Mouse (Mus musculus) forebrain, embryonic 15.5 days (tissue): ENCODE results near the gene Mrps26. TPM values are rescaled to one million over a fixed set of nuclear protein-coding genes. Genes with fewer than 3 reads are reported as not detected.
A peak's percentile ranks its signal among the peaks of the same experiment; 100 is the strongest.

ENCODE experiments used
- ATAC-seq: fragments of 200-750 bp; cut with Nextera tagmentation; replicated peaks from 2 replicates; pipeline ENCODE4 v1.8.0; 2017; ENCODE audit warnings: mild to moderate bottlenecking, moderate TSS enrichment, moderate library complexity
- H3K27ac ChIP-seq: fragments of 300-500 bp; sonication (generic); replicated peaks from 2 replicates; pipeline ENCODE4 v1.5.1; 2015; ENCODE audit warnings: mild to moderate bottlenecking, inconsistent platforms
- H3K27me3 ChIP-seq: fragments of 300-500 bp; sonication (generic); 2 replicates; pipeline ENCODE4 v1.6.1; 2015; ENCODE audit warnings: inconsistent platforms
- H3K36me3 ChIP-seq: fragments of 300-500 bp; sonication (generic); 2 replicates; pipeline ENCODE4 v1.6.1; 2015; ENCODE audit warnings: mild to moderate bottlenecking, inconsistent platforms
- H3K4me1 ChIP-seq: fragments of 300-500 bp; sonication (generic); 2 replicates; pipeline ENCODE4 v1.6.1; 2015; ENCODE audit warnings: inconsistent platforms
- H3K4me2 ChIP-seq: fragments of 300-500 bp; sonication (generic); replicated peaks from 2 replicates; pipeline ENCODE4 v1.6.1; 2015; ENCODE audit warnings: mild to moderate bottlenecking, inconsistent platforms
- H3K4me3 ChIP-seq: fragments of 300-500 bp; sonication (generic); 2 replicates; pipeline ENCODE4 v1.5.1; 2015; ENCODE audit warnings: mild to moderate bottlenecking, inconsistent platforms
- H3K9ac ChIP-seq: fragments of 300-500 bp; sonication (generic); replicated peaks from 2 replicates; pipeline ENCODE4 v1.6.1; 2015; ENCODE audit warnings: mild to moderate bottlenecking, inconsistent platforms
- H3K9me3 ChIP-seq: fragments of 300-500 bp; sonication (generic); 2 replicates; pipeline ENCODE4 v1.6.1; 2016; ENCODE audit warnings: inconsistent platforms
- WGBS: fragments of 180-500 bp; shearing (Covaris S2); methylation state at CpG from one replicate; pipeline ENCODE4 v1.1.7; 2015; ENCODE audit warnings: mixed read lengths; 5-methylcytosine and 5-hydroxymethylcytosine counted together
- polyA plus RNA-seq: library from polyadenylated mRNA; unstranded; fragments of >200 nt; fragmentation: Nextera tagmentation; extraction: Ambion mirVana; gene quantifications from 2 replicates; pipeline ENCODE4 v1.2.1, GENCODE M21; 2015

The Mrps26 gene
- polyA plus RNA-seq, 1 experiment from 2014 or later, result 82.3 TPM

GRCm38 (mm10) chr2:130577021-130577420 is 13.5 kb downstream of the Mrps26 start:
- Histone ChIP-seq H3K4me2 (peak overlapping the region; percentile 44), H3K27ac (no peak overlapping the region), H3K36me3 (no peaks in the 10 kb centered on the region), H3K27me3 (peaks cover 63% of the 10 kb centered on the region), H3K4me1 (peaks cover 29% of the 10 kb centered on the region), H3K9ac (no peak overlapping the region), H3K4me3 (peak overlapping the region; percentile 27), H3K9me3 (no peaks in the 10 kb centered on the region)
- ATAC-seq, result no peak
- WGBS, result 5% methylated on average over 9 of the region's 9 CpGs

DNA sequence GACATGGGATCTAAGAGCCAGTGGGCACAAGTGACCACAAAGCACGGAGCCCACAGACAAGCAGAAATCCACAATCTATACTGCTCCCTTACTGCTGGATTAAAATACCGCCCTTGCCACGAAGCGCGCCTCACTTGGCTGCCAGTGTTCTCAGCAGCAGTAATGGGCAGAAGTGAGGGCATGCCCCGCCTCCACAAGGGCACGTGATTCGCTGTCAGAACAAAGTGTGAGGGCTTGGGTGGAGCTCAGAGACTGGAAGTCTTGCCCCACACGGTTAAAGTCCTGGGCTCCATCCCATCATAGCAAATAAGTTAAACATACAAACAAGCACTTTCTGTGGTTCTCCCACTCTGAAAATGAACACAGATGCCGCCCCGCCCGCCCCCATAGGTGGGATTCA is 14.1 kb downstream of the Mrps26 start:
- Histone ChIP-seq H3K9me3 (no peaks in the 10 kb centered on the region), H3K4me2 (no peak overlapping the region; the same call in 1 of the 2 replicates), H3K36me3 (no peaks in the 10 kb centered on the region), H3K27ac (no peak overlapping the region), H3K4me3 (no peak overlapping the region), H3K4me1 (peaks cover 29% of the 10 kb centered on the region), H3K9ac (no peak overlapping the region), H3K27me3 (peaks cover 69% of the 10 kb centered on the region)
- 5% methylated on average over 12 of the region's 12 CpGs for WGBS
- ATAC-seq, result no peak; the same call in 1 of the 2 replicates

DNA sequence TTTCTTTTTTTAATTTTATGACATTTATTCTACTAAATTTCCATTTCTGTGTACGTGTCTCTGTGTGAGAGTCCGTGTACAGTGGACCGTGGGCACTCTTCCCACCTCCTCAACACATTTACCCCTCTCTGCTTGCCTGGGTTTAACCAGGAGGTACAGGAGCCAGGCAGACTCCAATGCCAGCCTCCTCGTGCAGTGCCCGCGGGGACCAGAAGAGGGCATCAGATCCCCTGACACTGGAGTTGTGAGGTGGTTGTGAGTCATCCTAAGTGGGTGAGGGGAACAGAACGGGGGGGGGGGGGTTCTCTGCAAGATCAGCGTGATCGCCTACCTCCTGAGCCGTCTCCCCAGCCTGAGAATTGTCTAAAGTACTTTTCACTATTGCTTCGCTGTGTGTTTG is 14.6 kb downstream of the Mrps26 start:
- no peak for ATAC-seq
- H3K9me3 ChIP-seq, result no peaks in the 10 kb centered on the region
- no peak overlapping the region for H3K4me3 ChIP-seq
- H3K27me3 ChIP-seq, result peaks cover 74% of the 10 kb centered on the region
- 6% methylated on average over 11 of the region's 11 CpGs for WGBS
- peaks cover 29% of the 10 kb centered on the region for H3K4me1 ChIP-seq
- no peak overlapping the region for H3K4me2 ChIP-seq
- H3K36me3 ChIP-seq, result no peaks in the 10 kb centered on the region
- no peak overlapping the region for H3K9ac ChIP-seq
- H3K27ac ChIP-seq, result no peak overlapping the region

DNA sequence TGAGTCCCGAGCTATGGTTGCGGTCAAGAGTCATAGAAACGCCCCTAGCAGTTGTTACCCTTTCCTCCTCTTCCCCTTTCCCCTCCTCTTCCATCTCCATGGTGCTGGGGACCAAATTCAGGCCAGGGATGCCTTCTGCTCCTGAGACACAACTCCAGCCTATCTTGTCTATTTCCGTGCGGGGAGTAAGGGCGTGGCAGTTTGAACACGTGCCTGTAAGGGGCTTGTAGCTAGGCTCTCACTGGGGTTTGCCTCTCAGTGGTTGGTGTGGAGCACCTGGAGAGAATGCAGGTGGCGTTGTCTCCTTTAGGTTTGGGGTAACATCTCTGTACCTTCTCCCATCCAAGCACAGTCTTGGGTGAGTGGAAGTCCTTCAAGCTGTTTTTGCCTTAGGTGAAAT is 16.2 kb downstream of the Mrps26 start:
- ATAC-seq, result no peak
- Histone ChIP-seq H3K9ac (no peak overlapping the region), H3K4me1 (peaks cover 29% of the 10 kb centered on the region), H3K4me3 (no peak overlapping the region), H3K27ac (no peak overlapping the region), H3K4me2 (no peak overlapping the region), H3K36me3 (no peaks in the 10 kb centered on the region), H3K27me3 (peaks cover 81% of the 10 kb centered on the region), H3K9me3 (no peaks in the 10 kb centered on the region)
- 3% methylated on average over 8 of the region's 8 CpGs for WGBS

GRCm38 (mm10) chr2:130581201-130581600 is 17.7 kb downstream of the Mrps26 start:
- no peak overlapping the region for H3K9ac ChIP-seq
- H3K4me2 ChIP-seq, result peak overlapping the region; percentile 43
- H3K27ac ChIP-seq, result no peak overlapping the region
- H3K9me3 ChIP-seq, result no peaks in the 10 kb centered on the region
- peaks cover 68% of the 10 kb centered on the region for H3K27me3 ChIP-seq
- WGBS, result 2% methylated on average over 15 of the region's 16 CpGs
- peak overlapping the region; percentile 23 for H3K4me3 ChIP-seq
- H3K36me3 ChIP-seq, result no peaks in the 10 kb centered on the region
- peaks cover 26% of the 10 kb centered on the region for H3K4me1 ChIP-seq
- no peak for ATAC-seq

- H3K4me2 ChIP-seq, result no peak within 1 kb of the TSS
- H3K27me3 ChIP-seq, result peaks cover 55% of the 10 kb centered on the region
- peaks cover 14% of the 10 kb centered on the region; the same call in 1 of the 2 replicates for H3K4me1 ChIP-seq
- no peak within 1 kb of the TSS for H3K27ac ChIP-seq
- no peak for ATAC-seq
- H3K9ac ChIP-seq, result no peak within 1 kb of the TSS
- H3K36me3 ChIP-seq, result no peaks in the 10 kb centered on the region
- H3K9me3 ChIP-seq, result no peaks in the 10 kb centered on the region
- no peak within 1 kb of the TSS for H3K4me3 ChIP-seq
- 34% methylated on average over 10 of the region's 10 CpGs for WGBS
Measured at GRCm38 (mm10) chr2:130582552-130582951, 19.0 kb downstream of the Mrps26 start, which contains the start of gene Avp. Gene Avp (minus strand): TSS chr2:130582554.

- ATAC-seq, result no peak
- Histone ChIP-seq H3K4me3 (no peak overlapping the region), H3K4me2 (no peak overlapping the region), H3K9ac (no peak overlapping the region), H3K36me3 (no peaks in the 10 kb centered on the region), H3K27me3 (peaks cover 40% of the 10 kb centered on the region), H3K9me3 (no peaks in the 10 kb centered on the region), H3K4me1 (peaks cover 11% of the 10 kb centered on the region; the same call in 1 of the 2 replicates), H3K27ac (no peak overlapping the region)
- 80% methylated on average over 10 of the region's 10 CpGs for WGBS
Measured at GRCm38 (mm10) chr2:130583902-130584560, 20.5 kb downstream of the Mrps26 start.

DNA sequence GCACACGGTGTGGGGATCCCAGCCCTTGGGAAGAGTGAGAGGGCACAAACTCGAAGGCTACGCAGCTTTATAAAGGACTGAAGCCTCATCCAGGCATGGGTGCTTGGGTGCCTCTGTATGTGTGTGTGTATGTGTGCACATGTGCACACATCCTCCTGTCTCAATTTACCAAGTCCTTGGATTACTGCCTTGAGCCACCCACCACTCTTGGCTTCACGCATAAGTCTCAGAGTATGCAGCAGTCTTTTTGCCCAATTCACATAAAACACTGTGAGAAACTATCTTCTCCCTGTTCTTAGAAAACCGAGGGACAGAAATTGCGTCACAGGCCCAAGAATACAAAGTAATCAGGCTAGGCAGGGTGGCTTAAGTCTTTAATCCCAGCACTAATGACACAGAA is 22.5 kb downstream of the Mrps26 start:
- Histone ChIP-seq H3K4me3 (no peak overlapping the region), H3K36me3 (peaks cover 9% of the 10 kb centered on the region; the same call in 1 of the 2 replicates), H3K4me1 (peaks cover 1% of the 10 kb centered on the region; the same call in 1 of the 2 replicates), H3K27ac (no peak overlapping the region), H3K9ac (no peak overlapping the region), H3K4me2 (no peak overlapping the region), H3K27me3 (peaks cover 24% of the 10 kb centered on the region), H3K9me3 (no peaks in the 10 kb centered on the region)
- WGBS, result 90% methylated on average over 6 of the region's 6 CpGs
- no peak for ATAC-seq

- WGBS, result 97% methylated on average over 2 of the region's 2 CpGs
- Histone ChIP-seq H3K36me3 (peaks cover 19% of the 10 kb centered on the region), H3K4me2 (no peak overlapping the region), H3K27ac (no peak overlapping the region), H3K4me3 (no peak overlapping the region), H3K27me3 (0 out of 2 replicates have a peak, but pooled peaks cover 5% of the 10 kb centered on the region), H3K9me3 (no peaks in the 10 kb centered on the region), H3K4me1 (no peaks in the 10 kb centered on the region), H3K9ac (no peak overlapping the region)
- no peak for ATAC-seq
Measured at GRCm38 (mm10) chr2:130588373-130588772, 24.8 kb downstream of the Mrps26 start.

GRCm38 (mm10) chr2:130589157-130589556 is 25.6 kb downstream of the Mrps26 start:
- WGBS, result 63% methylated on average over 4 of the region's 4 CpGs

DNA sequence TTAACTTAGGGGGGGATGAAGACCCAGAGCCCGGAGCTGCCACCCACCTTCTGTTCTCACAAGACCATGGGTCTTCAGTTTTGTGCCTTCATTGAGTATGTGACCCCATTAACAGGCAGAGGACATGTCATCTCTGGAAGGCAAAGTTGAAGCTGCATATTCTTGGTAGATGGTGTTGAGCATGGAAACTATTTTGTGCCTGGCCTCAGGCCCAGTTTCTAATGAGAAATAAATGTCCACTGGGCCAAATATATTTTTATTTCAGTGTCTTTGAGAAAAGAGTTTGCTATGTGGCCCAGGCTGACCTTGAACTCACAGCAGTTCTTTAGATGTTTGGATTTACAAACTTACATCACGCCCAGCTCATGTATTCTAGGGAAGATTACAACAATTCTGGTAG is 26.2 kb downstream of the Mrps26 start:
- Histone ChIP-seq H3K27me3 (no peaks in the 10 kb centered on the region), H3K9me3 (no peaks in the 10 kb centered on the region), H3K4me2 (no peak overlapping the region), H3K9ac (no peak overlapping the region), H3K4me1 (no peaks in the 10 kb centered on the region), H3K27ac (no peak overlapping the region), H3K36me3 (peaks cover 22% of the 10 kb centered on the region), H3K4me3 (no peak overlapping the region)
- 99% methylated on average over 2 of the region's 2 CpGs for WGBS
- ATAC-seq, result no peak

More at GRCm38 (mm10) chr2:130589157-130589556, 25.6 kb downstream of the Mrps26 start:
- no peak overlapping the region for H3K4me2 ChIP-seq
- 0 out of 2 replicates have a peak, but pooled peaks cover under 1% of the 10 kb centered on the region for H3K27me3 ChIP-seq
- no peak overlapping the region for H3K27ac ChIP-seq
- no peak overlapping the region for H3K4me3 ChIP-seq
- ATAC-seq, result no peak
- no peaks in the 10 kb centered on the region for H3K9me3 ChIP-seq
- no peak overlapping the region for H3K9ac ChIP-seq
- no peaks in the 10 kb centered on the region for H3K4me1 ChIP-seq
- H3K36me3 ChIP-seq, result peaks cover 21% of the 10 kb centered on the region

DNA sequence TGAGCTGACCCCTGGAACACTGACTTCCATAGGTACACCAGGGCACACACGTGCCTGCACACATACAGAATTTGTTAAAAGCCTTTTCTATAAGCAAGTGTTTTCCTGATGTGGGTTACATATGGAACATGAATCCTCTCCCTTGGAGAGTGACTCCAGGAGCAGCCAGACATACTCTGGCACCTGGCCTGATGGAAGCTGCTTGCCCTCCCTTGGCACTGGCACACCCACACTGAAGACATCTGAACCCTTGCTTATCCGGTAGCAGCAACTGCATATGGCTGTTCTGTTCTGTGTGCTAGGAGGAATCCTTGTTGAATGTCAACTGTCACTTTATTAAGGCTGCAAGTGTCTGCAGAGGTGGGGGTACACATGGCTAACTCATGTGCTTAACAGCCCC is 27.5 kb downstream of the Mrps26 start:
- Histone ChIP-seq H3K9ac (no peak overlapping the region), H3K36me3 (peaks cover 34% of the 10 kb centered on the region), H3K27me3 (no peaks in the 10 kb centered on the region), H3K4me1 (no peaks in the 10 kb centered on the region), H3K4me2 (no peak overlapping the region), H3K4me3 (no peak overlapping the region), H3K9me3 (no peaks in the 10 kb centered on the region), H3K27ac (no peak overlapping the region)
- 93% methylated on average over 2 of the region's 2 CpGs for WGBS
- no peak for ATAC-seq

- H3K36me3 ChIP-seq, result peaks cover 60% of the 10 kb centered on the region
- H3K27me3 ChIP-seq, result no peaks in the 10 kb centered on the region
- H3K4me1 ChIP-seq, result no peaks in the 10 kb centered on the region
- no peak overlapping the region for H3K4me3 ChIP-seq
- no peak overlapping the region for H3K4me2 ChIP-seq
- ATAC-seq, result no peak
- H3K27ac ChIP-seq, result no peak overlapping the region
- WGBS, result 95% methylated on average over 1 of the region's 1 CpGs
- no peaks in the 10 kb centered on the region for H3K9me3 ChIP-seq
- H3K9ac ChIP-seq, result no peak overlapping the region
Measured at GRCm38 (mm10) chr2:130595596-130595995, 32.1 kb downstream of the Mrps26 start.
